Mouse (Mus musculus): ENCODE data around the gene Catspere2.

Catspere2 gene

GRCm38 (mm10) chr1:178219166-178220077, 236.2 kb downstream of the Catspere2 start:
- DNase-seq, result peak; percentile 36
